Mouse (Mus musculus): Measurements from ENCODE around the gene Tas2r143.

- no peak for TF ChIP-seq CTCF (IDR thresholded peaks at IDR 0.05; ENCODE audit: borderline replicate concordance, extremely low read depth, insufficient read depth, insufficient read length)
- no peak for TF ChIP-seq POLR2A (IDR thresholded peaks at IDR 0.05; ENCODE audit: borderline replicate concordance, extremely low read depth, insufficient read depth, insufficient read length, poor library complexity, severe bottlenecking)
Observed at GRCm38 (mm10) chr6:42375131-42375530, 24.9 kb upstream of the Tas2r143 start.

Measured in brain, embryonic 14.5 days (tissue).